Mouse (Mus musculus): ENCODE results near the gene Inpp5b. TPM values are rescaled to one million over a fixed set of nuclear protein-coding genes. Genes with fewer than 3 reads are reported as not detected.

Gene Inpp5b
- polyA plus RNA-seq, 1 experiment from 2014 or later: 34.0 TPM

GRCm38 (mm10) chr4:124752281-124753199, 10.9 kb downstream of the Inpp5b start:
- peak overlapping the region; percentile 96 for H3K4me2 ChIP-seq
- 0 out of 2 replicates have a peak, but pooled peaks cover 5% of the 10 kb centered on the region for H3K36me3 ChIP-seq (ENCODE audit: insufficient read depth)
- 16% methylated on average over 15 of the region's 15 CpGs for WGBS
- no peaks in the 10 kb centered on the region for H3K9me3 ChIP-seq (ENCODE audit: low read depth, low read length)
- H3K4me1 ChIP-seq (ENCODE audit: insufficient read depth): peaks cover 8% of the 10 kb centered on the region
- no peak for ATAC-seq (ENCODE audit: insufficient read depth)
- DNase-seq: peak; percentile 31
- H3K9ac ChIP-seq: peak overlapping the region; percentile 73
- H3K27ac ChIP-seq (ENCODE audit: low read depth): peak overlapping the region; percentile 42; the same call in 1 of the 2 replicates
- TF ChIP-seq CTCF (IDR thresholded peaks at IDR 0.05; ENCODE audit: low read depth): no peak
- H3K4me3 ChIP-seq (ENCODE audit: low read depth, low read length): peak overlapping the region; percentile 79
- no peaks in the 10 kb centered on the region for H3K27me3 ChIP-seq (ENCODE audit: insufficient read depth, low read length)

- peaks cover 8% of the 10 kb centered on the region for H3K4me1 ChIP-seq (ENCODE audit: insufficient read depth)
- H3K36me3 ChIP-seq (ENCODE audit: insufficient read depth): no peaks in the 10 kb centered on the region
- H3K27me3 ChIP-seq (ENCODE audit: insufficient read depth, low read length): no peaks in the 10 kb centered on the region
- 0 out of 2 replicates have a peak overlapping the region, but pooled peaks have one; percentile 9 for H3K9ac ChIP-seq
- DNase-seq (no peak), ATAC-seq (ENCODE audit: insufficient read depth) (no peak)
- no peak overlapping the region for H3K4me2 ChIP-seq
- H3K4me3 ChIP-seq (ENCODE audit: low read depth, low read length): no peak overlapping the region
- WGBS: 42% methylated on average over 7 of the region's 7 CpGs
- H3K9me3 ChIP-seq (ENCODE audit: low read depth, low read length): no peaks in the 10 kb centered on the region
- TF ChIP-seq CTCF (IDR thresholded peaks at IDR 0.05; ENCODE audit: low read depth): no peak
- H3K27ac ChIP-seq (ENCODE audit: low read depth): no peak overlapping the region
These were observed 13.9 kb downstream of the Inpp5b start for GRCm38 (mm10) chr4:124755526-124755925.

- DNase-seq (peak; percentile 17), ATAC-seq (ENCODE audit: insufficient read depth) (peak; percentile 52; the same call in 1 of the 2 replicates)
- H3K9ac ChIP-seq: no peak overlapping the region
- H3K36me3 ChIP-seq (ENCODE audit: insufficient read depth): no peaks in the 10 kb centered on the region
- H3K9me3 ChIP-seq (ENCODE audit: low read depth, low read length): no peaks in the 10 kb centered on the region
- H3K27ac ChIP-seq (ENCODE audit: low read depth): peak overlapping the region; percentile 71; the same call in 1 of the 2 replicates
- no peak overlapping the region for H3K4me3 ChIP-seq (ENCODE audit: low read depth, low read length)
- H3K4me2 ChIP-seq: no peak overlapping the region
- H3K27me3 ChIP-seq (ENCODE audit: insufficient read depth, low read length): no peaks in the 10 kb centered on the region
- no peak for TF ChIP-seq CTCF (IDR thresholded peaks at IDR 0.05; ENCODE audit: low read depth)
- H3K4me1 ChIP-seq (ENCODE audit: insufficient read depth): no peaks in the 10 kb centered on the region
- 57% methylated on average over 7 of the region's 7 CpGs for WGBS
These were observed 17.7 kb downstream of the Inpp5b start for GRCm38 (mm10) chr4:124759305-124759811.

- Histone ChIP-seq H3K9me3 (ENCODE audit: low read depth, low read length) (no peaks in the 10 kb centered on the region), H3K4me1 (ENCODE audit: insufficient read depth) (no peaks in the 10 kb centered on the region), H3K27me3 (ENCODE audit: insufficient read depth, low read length) (no peaks in the 10 kb centered on the region), H3K4me2 (no peak overlapping the region), H3K9ac (no peak overlapping the region), H3K4me3 (ENCODE audit: low read depth, low read length) (no peak overlapping the region), H3K36me3 (ENCODE audit: insufficient read depth) (no peaks in the 10 kb centered on the region), H3K27ac (ENCODE audit: low read depth) (no peak overlapping the region)
- no peak for TF ChIP-seq CTCF (IDR thresholded peaks at IDR 0.05; ENCODE audit: low read depth)
- DNase-seq (no peak), ATAC-seq (ENCODE audit: insufficient read depth) (no peak)
- 32% methylated on average over 1 of the region's 1 CpGs for WGBS
These were observed 19.6 kb downstream of the Inpp5b start for GRCm38 (mm10) chr4:124761201-124761600.

- Histone ChIP-seq H3K27ac (ENCODE audit: low read depth) (no peak overlapping the region), H3K4me3 (ENCODE audit: low read depth, low read length) (no peak overlapping the region), H3K9me3 (ENCODE audit: low read depth, low read length) (no peaks in the 10 kb centered on the region), H3K4me1 (ENCODE audit: insufficient read depth) (no peaks in the 10 kb centered on the region), H3K9ac (no peak overlapping the region), H3K4me2 (no peak overlapping the region), H3K36me3 (ENCODE audit: insufficient read depth) (no peaks in the 10 kb centered on the region), H3K27me3 (ENCODE audit: insufficient read depth, low read length) (no peaks in the 10 kb centered on the region)
- ATAC-seq (ENCODE audit: insufficient read depth): no peak
- no peak for TF ChIP-seq CTCF (IDR thresholded peaks at IDR 0.05; ENCODE audit: low read depth)
- DNase-seq: no peak
- 79% methylated on average over 6 of the region's 6 CpGs for WGBS
These were observed 21.3 kb downstream of the Inpp5b start for GRCm38 (mm10) chr4:124762858-124763452.

- H3K9me3 ChIP-seq (ENCODE audit: low read depth, low read length): no peaks in the 10 kb centered on the region
- ATAC-seq (ENCODE audit: insufficient read depth): no peak
- no peak overlapping the region for H3K9ac ChIP-seq
- no peak for DNase-seq
- no peaks in the 10 kb centered on the region for H3K27me3 ChIP-seq (ENCODE audit: insufficient read depth, low read length)
- TF ChIP-seq CTCF (IDR thresholded peaks at IDR 0.05; ENCODE audit: low read depth): no peak
- 73% methylated on average over 23 of the region's 23 CpGs for WGBS
- no peak overlapping the region for H3K4me3 ChIP-seq (ENCODE audit: low read depth, low read length)
- H3K27ac ChIP-seq (ENCODE audit: low read depth): no peak overlapping the region
- no peaks in the 10 kb centered on the region for H3K36me3 ChIP-seq (ENCODE audit: insufficient read depth)
- no peaks in the 10 kb centered on the region for H3K4me1 ChIP-seq (ENCODE audit: insufficient read depth)
- H3K4me2 ChIP-seq: no peak overlapping the region
These were observed 24.3 kb downstream of the Inpp5b start for GRCm38 (mm10) chr4:124765802-124766565.

Measured in lung, embryonic 14.5 days (tissue).